Mouse (Mus musculus) urinary bladder, adult 18-20 months (tissue): ENCODE measurements around the gene Mpzl2.
A peak's percentile ranks its signal among the peaks of the same experiment; 100 is the strongest.
"Not testable (repeated sequence)": the region's sequence is repeated elsewhere in the genome, so short reads cannot be mapped to it uniquely, and the experiment has no call there.

Source experiments
- DNase-seq, 2 experiments: peaks; one replicate each; pipeline ENCODE4 v3.0.0; 2022; ENCODE audit warnings: low spot score in 2 of 2, mixed read lengths in 2 of 2

The Mpzl2 gene

DNA sequence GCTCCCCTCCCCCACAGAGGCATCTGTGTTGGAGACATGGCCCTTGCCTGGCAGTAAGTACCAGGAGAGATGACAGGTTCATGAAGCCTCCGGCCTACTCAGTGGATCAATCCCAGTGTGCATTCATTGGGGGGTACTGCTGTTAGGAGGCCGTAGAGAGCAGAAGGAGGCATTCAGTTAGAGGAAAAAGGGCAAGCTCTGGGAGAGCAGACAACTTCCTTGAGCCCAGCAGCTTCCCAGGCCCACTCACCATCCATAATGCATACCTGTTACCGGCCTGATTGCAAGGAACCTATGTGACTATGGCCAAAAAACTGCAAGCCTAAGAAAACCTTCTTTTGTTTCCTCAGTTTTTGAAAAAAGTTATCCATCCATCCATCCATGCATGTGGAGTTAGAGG is 5.1 kb upstream of the Mpzl2 start:
- no peak for DNase-seq

DNA sequence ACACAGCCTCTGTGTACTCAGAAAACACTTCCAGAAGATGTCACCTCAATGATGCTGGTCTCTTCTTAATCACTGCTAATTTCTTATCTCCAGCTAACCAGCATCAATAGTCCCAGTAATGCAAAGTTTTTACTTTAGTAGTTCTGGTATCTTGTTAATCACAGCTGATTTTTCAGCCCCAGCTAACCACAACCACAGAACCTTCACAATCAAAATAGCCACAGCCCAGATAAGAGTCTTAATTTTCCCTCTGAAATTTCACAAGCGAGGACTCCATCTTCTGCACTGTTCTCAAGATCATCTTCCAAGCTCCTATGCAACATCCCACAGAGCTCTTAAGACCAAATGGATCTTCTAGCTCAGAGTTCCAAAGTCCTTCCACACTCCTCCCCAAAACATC is 1.8 kb upstream of the Mpzl2 start:
- DNase-seq: not testable (repeated sequence)

DNA sequence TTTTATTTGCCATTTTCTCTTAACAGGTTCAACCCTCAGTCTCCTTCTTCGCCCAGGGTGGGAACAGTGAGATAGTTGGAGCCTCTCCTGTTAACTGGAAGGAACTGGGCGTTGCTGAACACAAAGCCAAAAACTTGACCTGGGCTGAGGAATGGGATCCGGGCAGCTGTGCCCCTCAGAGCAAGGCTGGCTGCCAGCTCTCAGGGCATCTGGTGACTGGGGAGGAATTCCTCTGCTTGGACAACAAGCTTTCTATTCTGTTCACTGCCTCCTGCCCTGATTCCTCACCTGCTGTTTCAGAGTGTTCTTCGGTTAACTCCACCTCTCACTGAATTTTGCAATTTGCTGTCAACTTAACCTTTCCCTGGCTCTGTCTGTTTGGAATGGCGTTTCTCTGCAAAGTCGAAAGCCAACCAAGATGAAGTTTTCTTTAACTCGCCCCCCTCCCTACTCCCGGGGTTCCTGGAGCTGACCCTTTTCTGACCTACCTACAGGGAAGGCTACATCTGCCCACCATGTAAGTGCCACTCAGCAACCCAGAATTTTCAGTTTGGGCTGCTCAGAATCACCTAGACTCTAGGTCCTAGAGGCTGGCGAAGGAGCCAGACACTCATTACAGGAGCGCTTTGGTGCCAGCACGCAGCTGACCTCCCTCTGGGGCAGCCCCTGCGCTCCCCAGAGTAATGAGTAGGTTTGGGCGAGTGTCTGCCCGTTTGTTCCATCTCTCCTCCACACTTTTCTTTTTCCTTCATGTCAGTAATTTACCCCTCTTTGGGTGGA is 657 bp downstream of the Mpzl2 start:
- DNase-seq: no peak

DNA sequence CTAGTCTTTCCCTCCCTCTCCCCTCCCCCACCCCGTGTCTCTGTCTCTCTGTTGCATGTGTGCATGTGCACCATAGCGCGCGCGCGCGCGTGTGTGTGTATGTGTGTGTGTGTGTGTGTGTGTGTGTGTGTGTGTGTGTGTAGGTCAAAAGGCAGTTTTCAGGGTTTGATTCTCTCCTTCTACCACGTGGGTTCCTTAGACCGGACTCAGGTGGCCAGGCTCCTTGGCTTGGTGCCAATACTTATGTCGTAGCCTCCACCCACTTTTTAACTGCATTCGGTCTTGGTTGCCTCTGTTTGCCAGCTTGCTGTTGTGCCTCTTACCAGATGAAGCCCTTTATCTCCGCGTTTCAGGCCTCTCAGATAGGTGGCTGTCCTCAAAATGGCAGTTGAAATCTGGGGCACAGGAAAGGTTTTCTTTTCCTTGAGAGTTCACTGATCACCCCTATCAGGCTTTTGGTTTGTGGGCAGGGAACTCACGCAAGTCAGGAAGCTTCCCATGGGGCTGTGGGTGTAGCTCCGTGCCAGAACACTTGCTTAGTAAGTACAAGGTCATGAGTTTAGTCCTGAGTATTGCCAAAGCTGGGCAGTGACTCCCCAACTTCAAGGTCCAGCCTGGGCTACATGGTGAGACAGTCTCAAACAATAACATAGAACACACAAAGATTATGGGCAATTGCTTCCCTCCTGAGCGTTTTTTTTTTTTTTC is 1.7 kb downstream of the Mpzl2 start:
- DNase-seq: peak; percentile 27 to 48

- peak; percentile 67 to 85 for DNase-seq
These were observed 2.6 kb downstream of the Mpzl2 start for GRCm38 (mm10) chr9:45042056-45042720.

- DNase-seq: peak; percentile 11 to 46
These were observed 3.3 kb downstream of the Mpzl2 start for GRCm38 (mm10) chr9:45042947-45043346.

DNA sequence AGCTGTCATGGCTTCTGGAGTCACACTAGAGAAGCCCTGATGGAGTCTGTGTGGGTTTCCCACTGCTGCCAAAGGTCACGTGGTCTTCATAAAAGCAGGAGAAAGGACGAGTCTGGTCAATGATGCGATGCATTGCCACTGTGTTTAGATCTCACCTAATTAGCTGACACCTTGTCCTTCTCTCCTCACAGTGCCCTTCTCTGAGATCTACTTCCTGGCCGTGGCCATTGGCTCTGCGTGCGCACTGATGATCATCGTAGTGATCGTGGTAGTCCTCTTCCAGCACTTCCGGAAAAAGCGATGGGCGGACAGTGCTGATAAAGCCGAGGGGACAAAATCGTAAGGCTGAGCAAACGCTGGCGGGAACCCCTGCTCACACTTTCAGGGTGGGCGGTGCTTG is 7.4 kb downstream of the Mpzl2 start:
- no peak for DNase-seq

- DNase-seq: no peak
These were observed 8.9 kb downstream of the Mpzl2 start for GRCm38 (mm10) chr9:45048511-45048910.

GRCm38 (mm10) chr9:45049731-45050130 is 10.1 kb downstream of the Mpzl2 start:
- no peak for DNase-seq

- DNase-seq: no peak
These were observed 10.7 kb downstream of the Mpzl2 start for GRCm38 (mm10) chr9:45050301-45050700.

- DNase-seq: peak; percentile 62 to 66
These were observed 15.6 kb downstream of the Mpzl2 start, which contains the start of gene Mpzl3 for GRCm38 (mm10) chr9:45055082-45055713. Gene Mpzl3 (plus strand): TSS chr9:45055186.

DNA sequence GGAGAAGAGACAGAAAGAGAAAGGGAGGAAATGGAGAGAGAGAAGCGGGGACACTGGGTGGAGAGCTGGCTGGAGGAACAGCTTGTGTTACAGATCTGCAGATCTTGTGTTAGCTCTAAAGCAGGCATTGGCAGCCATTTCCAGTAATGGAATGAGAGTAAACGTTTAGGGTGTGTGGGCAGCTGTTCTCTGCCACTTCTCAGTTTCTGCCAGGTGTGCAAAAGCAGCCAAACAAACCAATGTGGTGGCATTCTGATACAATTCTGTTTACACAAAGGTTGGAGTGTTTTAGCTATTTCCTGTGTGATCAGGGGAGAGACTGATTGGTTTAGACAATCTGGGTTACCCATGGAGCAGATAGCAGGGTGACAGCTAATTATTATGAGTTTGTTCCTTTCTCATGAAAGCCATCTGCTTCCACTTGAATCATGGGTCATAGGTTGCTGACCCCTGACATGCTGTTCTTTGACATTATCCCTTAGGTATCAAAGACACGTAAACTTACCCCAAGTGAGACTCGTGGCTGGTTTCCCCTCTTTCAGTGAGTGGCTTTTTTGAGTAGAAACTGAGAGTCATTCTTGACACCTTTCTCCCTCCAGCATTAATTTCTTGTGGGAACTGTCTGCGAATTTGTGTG is 18.8 kb downstream of the Mpzl2 start:
- no peak for DNase-seq

- peak; percentile 31 to 65 for DNase-seq
These were observed 20.6 kb downstream of the Mpzl2 start for GRCm38 (mm10) chr9:45060151-45060550.

- no peak for DNase-seq
These were observed 23.1 kb downstream of the Mpzl2 start for GRCm38 (mm10) chr9:45062677-45063076.

- no peak for DNase-seq
These were observed 24.8 kb downstream of the Mpzl2 start for GRCm38 (mm10) chr9:45064421-45064820.

GRCm38 (mm10) chr9:45066735-45067134 is 27.1 kb downstream of the Mpzl2 start:
- DNase-seq: no peak

DNA sequence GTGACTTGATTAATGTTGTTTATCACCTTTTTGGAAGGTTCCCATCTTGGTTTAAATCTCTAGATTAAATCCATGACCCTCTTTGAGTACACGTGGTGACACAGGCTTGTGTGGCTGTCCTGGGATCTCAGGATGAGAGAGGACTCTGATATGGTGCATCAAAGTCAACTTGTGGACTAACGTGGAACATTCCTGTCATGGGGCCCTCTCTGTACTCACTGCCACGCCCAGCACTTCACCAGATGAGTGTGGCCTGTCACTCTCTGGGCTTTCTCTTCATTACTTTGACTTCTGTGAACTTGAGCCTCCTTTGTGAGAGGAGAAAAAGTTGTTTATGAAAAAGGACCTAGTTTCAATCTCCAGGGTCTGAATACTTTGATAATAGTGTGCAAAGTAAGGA is 32.2 kb downstream of the Mpzl2 start:
- no peak for DNase-seq

DNA sequence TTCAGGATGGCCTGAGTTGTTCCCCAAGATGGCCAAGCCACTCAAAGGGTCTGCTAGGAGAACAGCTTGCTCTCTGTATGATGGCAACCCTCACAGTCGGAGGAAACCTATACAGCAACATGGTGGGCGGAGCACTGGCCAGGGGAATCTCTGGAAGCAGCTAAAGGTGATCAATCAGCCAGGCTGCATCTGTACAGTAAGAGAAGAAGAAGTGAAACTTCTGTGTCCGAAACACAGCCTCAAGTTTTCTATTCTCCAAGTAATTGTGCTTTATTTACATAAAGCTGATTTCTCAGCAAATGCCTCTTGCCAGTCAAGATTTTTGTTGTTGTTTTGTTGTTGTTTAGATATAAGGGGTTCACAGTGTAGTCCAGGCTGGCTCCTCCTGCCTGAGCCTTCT is 38.3 kb downstream of the Mpzl2 start:
- no peak for DNase-seq

DNA sequence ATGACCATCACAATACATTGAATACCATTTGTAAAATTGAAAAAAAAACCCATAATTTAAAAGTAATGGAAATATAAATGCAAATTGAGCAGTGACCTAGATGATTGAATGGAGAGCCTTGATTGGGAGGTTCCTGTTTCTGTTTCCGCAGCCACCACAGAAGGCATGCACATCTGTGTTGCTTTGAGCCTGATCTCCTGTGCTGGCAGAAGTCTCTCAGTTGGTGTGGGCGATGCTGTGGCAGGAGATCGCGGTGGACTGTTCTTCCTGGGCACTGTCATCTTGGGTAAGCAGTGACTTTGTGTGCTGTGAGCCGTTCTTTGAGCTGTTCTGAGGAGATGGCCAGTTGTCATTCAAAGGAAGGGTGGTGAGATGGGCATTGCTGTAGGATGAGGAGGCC is 39.4 kb downstream of the Mpzl2 start, which contains the start of gene Jaml:
Gene Jaml, plus strand, starts transcription at position 173 of the 400 bp plus-strand sequence.
- DNase-seq: no peak

GRCm38 (mm10) chr9:45083132-45083531 is 43.5 kb downstream of the Mpzl2 start:
- no peak for DNase-seq

GRCm38 (mm10) chr9:45084556-45084955 is 45.0 kb downstream of the Mpzl2 start:
- no peak for DNase-seq
